Mouse (Mus musculus): ENCODE results near the gene Rnf215.

The Rnf215 gene

DNA sequence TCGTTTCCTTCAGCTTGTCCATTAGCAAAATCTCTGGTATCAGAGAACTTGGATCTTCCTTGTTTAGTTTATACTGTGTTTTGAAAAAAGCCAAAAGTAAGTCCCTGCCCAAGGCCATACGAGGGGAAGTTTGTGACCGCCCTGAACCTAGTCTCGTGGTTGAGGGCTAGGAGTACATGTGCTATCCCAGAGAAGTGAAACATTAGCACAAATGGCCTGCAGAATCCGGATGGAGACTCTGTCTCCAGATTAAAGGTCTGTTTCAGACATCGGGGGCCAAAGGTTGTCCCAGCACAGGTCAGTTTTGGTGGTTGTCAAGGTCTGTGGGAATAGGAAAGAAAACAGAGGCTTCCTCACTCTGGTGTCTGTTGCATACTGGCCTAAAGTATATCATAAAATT lies 54.2 kb downstream of the Rnf215 start:
- DNase-seq (ENCODE audit: extremely low spot score, low spot score) = no peak

DNA sequence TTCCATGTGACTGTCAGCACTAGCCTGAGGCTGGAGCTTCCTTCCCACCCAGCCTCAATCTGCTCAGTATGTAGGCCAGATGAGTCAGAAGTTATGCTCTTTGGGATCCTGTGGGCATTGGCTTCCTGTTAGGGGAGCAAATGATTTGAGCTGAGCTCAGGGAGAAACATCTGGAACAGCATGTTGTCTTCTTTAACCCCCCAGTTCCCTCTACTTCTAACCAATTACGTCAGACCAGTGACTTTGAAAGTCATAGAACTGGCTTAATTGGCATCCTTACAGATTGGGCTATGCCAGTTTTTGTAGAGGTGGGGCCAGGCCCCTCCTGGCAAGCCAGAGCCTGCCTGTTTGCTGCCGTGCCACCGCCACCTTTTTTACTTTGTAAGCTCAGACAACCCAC lies 55.7 kb downstream of the Rnf215 start:
- no peak for DNase-seq (ENCODE audit: extremely low spot score, low spot score)
